Mouse (Mus musculus) thymus, adult 2 months (tissue): ENCODE data around the gene Ass1.

Source experiments
- CTCF ChIP-seq: fragments of 200-500 bp; IDR thresholded peaks from 2 replicates; pipeline ENCODE4 v1.5.1; 2012; ENCODE audit warnings: mild to moderate bottlenecking, control low read depth, low read length, moderate library complexity, borderline replicate concordance; ENCODE audit not compliant: control insufficient read depth, poor library complexity, insufficient read depth; ENCODE audit errors: extremely low read depth
- POLR2A ChIP-seq: fragments of 200-500 bp; IDR thresholded peaks from 2 replicates; pipeline ENCODE4 v1.6.1; 2012; ENCODE audit warnings: mild to moderate bottlenecking, low read length, control low read depth, moderate library complexity; ENCODE audit not compliant: control insufficient read depth, poor library complexity, insufficient read depth; ENCODE audit errors: extremely low read depth

- TF ChIP-seq CTCF = no peak
- no peak for TF ChIP-seq POLR2A
Measured at GRCm38 (mm10) chr2:31454280-31454679, 15.7 kb upstream of the Ass1 start.
